Mouse (Mus musculus) Muller cell, postnatal 12 days (primary cell): ENCODE measurements around the gene Smu1.
A peak's percentile ranks its signal among the peaks of the same experiment; 100 is the strongest.
"Not testable (repeated sequence)": the region's sequence is repeated elsewhere in the genome, so short reads cannot be mapped to it uniquely, and the experiment has no call there.

Source experiments
- DNase-seq: peaks from one replicate; pipeline ENCODE4 v3.0.0-alpha.2; 2015; ENCODE audit errors: inconsistent ontology term

Smu1 gene

GRCm38 (mm10) chr4:40757780-40758420 is at the start of gene Smu1:
TSS of gene Smu1 (minus strand) at chr4:40757923.
- peak; percentile 98 for DNase-seq

GRCm38 (mm10) chr4:40807382-40807781 is 49.7 kb upstream of the Smu1 start:
- no peak for DNase-seq

- DNase-seq: no peak
Observed at GRCm38 (mm10) chr4:40805401-40805800, 47.7 kb upstream of the Smu1 start.

- no peak for DNase-seq
Observed at GRCm38 (mm10) chr4:40802787-40803186, 45.1 kb upstream of the Smu1 start.

DNA sequence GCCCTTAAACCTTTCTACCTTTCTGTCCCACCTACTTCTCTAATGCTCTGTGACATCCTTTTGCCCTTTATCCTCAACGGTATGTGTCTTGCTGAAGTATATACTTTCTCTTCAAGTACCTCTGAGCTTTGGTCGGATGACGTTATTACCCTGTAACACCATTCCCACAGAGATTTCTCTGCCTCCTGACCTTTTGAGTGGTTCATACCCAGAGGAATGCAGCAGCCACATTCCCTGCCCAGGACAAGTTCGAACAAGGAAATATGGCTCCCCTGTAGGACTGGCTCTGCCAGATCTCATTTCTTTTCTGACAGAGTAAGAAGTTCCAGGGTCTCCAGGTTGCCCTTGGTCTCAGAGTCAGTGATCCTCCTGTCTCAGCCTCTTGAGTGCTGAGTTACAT is 44.2 kb upstream of the Smu1 start:
- no peak for DNase-seq

- no peak for DNase-seq
Observed at GRCm38 (mm10) chr4:40800873-40801272, 43.1 kb upstream of the Smu1 start.

GRCm38 (mm10) chr4:40798833-40799555 is 41.3 kb upstream of the Smu1 start:
- not testable (repeated sequence) for DNase-seq

DNA sequence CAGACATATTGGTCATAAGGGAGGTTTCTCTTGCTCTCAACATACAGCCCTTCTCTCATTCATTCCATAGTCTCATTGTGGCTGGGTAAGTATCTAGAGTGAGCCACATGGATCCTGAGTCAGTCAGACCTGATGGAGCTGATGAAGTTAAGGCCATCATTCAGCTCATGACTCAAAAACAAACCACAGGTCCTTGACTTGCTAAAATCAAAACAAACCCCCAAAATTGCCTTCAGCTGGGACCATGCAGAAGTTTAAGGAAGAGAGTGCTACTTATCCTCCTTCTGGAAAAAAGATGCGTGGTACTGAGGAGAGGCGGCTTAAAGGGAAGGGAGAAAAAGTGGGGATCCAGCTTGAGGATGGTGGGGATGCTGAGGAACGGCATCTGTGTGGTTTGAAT is 38.0 kb upstream of the Smu1 start:
- no peak for DNase-seq

DNA sequence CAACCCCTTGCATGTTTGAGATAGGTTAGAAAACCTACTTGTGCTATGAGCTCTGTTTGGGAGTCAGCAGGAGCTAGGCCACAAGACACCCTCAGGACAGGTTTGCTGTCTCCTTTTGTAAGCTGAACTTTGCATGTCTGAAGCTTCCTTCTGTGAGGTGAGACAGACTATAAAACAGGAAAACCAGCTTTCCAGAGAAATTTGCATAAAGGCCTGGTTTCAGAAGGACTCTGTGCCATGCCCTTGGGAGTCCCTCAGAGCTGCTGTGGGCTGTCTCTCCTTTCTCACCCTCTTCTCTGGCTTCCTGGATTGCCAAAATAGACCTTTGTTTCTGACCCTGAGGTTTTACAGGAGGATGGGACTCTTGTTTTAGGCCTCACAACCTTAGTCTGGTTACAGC is 36.6 kb upstream of the Smu1 start:
- no peak for DNase-seq

GRCm38 (mm10) chr4:40791176-40791575 is 33.5 kb upstream of the Smu1 start:
- no peak for DNase-seq

DNA sequence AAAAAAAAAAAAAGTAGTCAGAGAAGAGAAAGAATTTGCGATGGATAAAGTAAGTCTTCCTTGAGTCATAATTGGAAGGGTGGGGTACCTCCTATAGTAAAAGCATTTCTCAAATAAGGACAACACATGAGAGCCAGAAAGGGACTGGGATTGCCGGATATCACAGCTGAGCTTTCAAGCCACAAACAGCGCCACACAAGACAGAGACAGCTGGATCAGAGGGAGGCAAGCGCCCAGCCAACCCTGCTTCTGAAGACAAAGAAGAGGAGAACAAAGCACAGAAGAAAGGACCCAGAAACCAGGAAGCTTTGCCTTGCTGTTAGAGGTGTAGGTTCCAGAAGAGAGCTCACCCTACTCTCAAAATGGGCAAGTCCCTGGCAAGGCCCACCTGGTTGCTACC is 28.9 kb upstream of the Smu1 start:
- DNase-seq: no peak

DNA sequence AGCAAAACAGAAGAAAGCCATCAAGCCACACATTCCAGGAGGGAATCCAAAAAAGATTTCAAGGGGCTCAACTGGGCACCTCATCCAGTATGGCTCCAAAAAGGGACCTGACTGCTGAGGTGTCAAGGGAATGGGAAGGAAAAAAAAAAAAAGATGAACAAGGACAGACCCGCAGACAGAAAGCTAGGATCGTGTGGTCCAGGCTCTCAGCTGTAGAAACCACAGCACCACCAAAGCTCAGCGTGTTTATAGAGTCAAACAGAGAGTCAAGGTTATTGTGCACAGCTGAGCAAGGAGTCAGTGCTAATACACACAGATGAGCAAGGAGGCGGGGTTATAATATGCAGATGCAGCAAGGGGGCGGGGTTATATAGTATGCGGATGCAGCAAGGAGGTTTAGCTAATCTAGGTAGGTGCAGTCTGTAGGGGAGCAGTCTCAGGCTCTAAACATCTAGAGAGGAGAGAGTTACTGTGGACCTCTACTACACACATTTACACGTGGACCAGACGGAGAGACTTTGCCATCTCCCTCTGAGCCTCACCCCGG is 28.0 kb upstream of the Smu1 start:
- no peak for DNase-seq

GRCm38 (mm10) chr4:40784556-40785169 is 26.9 kb upstream of the Smu1 start:
- no peak for DNase-seq

DNA sequence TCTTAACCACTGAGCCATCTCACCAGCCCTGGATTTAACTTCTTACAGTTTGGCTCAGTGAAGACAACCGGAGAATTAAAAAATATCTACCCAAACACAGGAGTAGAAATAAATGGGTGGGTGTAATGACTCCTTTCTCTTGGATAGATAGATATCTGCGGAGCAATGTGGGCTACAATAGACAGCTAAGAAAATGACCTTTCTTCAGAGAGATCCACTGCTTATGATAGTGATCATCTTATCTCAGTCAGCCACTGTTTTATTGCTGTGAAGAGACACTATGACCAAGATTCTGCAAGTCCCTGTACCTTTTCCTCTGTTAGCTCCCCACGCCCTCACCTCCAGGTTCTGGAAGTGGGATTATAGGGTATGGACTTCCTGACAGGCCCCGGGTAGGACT is 25.3 kb upstream of the Smu1 start:
- no peak for DNase-seq

- DNase-seq: no peak
Observed at GRCm38 (mm10) chr4:40781797-40782495, 24.2 kb upstream of the Smu1 start.

DNA sequence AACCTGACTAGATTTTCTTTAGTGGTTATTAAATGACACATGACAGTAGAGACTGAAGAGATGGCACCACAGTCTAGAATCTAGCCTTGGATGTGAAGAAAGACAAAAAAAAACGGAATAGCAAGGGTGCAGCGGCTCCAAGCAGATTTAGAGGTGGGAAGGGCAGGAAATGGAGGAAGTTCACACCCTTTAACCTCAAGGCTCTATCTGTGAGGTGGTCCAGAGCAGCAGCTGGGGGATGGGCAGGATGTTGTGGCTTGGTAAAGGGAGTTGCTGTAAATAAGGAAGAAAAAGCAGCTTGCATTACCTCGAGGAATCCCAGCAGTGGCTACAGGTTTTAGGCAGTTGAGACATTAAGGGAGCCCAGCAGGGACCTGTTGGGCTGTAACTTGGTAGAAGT is 23.4 kb upstream of the Smu1 start:
- no peak for DNase-seq

DNA sequence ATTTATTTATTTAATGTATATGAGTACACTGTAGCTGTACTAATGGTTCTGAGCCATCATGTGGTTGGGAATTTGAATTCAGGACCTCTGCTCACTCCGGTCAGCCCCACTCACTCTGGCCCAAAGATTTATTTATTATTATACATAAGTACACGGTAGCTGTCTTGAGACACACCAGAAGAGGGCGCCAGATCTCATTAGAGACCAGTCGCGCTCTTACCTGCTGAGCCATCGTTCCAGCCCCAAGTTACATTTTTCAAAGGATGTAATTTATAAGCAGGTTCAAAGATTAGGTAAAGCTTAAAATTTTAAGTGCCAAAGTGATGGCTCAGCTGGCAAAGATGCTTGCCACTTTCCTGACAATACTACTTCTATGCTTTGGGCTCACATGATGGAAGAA is 20.9 kb upstream of the Smu1 start:
- no peak for DNase-seq

GRCm38 (mm10) chr4:40777116-40777515 is 19.4 kb upstream of the Smu1 start:
- DNase-seq: peak; percentile 86

DNA sequence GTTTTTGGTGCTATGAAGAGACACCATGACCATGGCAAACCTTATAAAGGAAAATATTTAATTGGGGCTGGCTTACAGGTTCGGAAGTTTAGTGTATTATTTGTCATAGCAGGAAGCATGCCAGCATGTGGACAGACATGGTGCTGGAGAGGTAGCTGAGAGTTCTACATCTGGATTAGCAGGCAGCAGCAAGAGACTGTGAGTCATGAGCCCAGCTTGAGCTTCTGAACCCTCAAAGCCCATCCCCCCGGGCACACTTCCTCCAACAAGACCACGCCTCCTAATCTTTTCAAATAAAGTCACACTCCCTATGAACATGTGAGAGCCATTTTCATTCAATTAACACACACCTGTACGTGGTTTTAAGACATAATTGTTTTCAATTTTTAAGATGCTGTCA is 18.7 kb upstream of the Smu1 start:
- peak; percentile 22 for DNase-seq

DNA sequence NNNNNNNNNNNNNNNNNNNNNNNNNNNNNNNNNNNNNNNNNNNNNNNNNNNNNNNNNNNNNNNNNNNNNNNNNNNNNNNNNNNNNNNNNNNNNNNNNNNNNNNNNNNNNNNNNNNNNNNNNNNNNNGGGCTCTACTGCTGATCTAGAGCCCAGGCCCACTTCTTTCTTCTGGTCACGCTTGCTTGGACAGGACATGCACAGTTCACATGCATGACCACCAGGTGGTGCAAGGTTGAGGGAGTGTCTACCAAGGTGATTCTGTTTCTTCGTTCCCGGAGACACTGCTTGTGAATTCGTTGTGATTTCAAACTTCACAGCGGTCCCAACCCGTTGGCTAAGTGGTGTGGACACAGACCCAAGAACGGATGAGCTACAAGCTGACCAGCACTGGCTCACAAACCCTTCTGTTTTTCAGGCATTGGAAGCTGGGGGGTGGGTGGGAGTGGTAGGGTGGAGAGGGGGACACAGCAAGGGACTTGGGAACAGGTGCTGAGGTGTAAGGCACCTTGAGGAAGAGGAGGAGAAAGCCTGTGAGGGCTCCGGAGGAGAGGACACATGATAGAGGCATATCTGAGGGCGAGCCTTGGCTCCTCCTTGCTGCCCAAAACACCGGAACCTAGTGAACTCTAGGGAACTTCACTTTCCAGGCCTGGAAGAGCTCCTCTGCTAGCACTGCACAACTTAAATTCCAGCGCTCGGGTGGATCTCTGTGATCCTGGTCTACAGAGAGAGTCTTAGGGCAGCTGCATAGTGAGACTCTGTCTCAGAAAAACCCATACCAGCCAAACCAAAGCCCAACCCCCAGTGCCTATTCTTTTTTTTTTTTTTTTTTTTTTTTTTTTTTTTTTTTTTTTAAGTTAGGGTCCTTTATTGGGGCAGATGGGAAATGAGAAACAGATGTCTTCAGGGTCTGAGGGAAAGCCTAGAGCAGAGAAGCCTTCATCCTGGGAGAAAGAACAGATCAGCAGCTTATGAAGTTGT is 16.8 kb upstream of the Smu1 start:
- DNase-seq: peak; percentile 49

DNA sequence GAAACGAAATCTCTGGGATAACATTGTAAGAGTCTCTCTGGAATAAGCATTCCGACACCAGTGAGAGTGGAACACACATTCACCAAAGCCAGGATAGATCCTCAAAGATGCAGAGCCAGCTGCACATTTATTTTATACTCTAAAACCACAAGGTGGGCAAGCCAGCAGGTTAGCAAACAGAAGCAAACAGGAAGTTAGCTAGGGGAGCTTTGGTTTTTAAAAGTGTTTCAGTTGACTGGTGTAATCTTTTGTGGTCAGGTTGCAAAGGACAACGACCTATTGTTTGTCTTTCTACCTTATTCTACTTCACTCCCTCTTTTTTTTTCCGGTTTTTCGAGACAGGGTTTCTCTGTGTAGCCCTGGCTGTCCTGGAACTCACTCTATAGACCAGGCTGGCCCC is 2.2 kb upstream of the Smu1 start:
- no peak for DNase-seq
